Mouse (Mus musculus) frontal cortex, postnatal 14 days (tissue): ENCODE measurements around the gene Cdcp2.

ENCODE experiments used
- DNase-seq, 2 experiments: peaks; one replicate each; pipeline ENCODE4 v3.0.0; 2022; ENCODE audit warnings: low spot score in 2 of 2

The Cdcp2 gene

DNA sequence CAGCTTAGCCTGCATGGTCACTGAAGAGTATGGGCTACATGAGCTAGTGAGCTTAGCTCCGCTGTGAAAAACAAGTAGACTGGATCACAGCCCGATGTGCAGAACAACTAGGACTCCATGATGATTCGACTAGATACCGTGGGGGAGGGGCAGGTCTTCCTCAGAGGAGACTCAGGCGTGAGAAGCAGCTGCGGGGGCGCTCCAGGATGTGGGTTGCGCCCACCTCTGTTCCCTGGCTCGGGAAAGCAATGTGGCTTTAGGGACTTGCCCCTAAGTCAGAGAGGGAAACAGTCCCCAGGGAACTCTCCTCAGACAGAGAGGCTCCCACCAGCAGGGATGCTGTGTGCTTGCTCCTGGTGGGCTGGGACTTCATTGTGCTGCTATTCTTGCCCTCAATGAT lies 33.8 kb downstream of the Cdcp2 start:
- DNase-seq, result no peak

DNA sequence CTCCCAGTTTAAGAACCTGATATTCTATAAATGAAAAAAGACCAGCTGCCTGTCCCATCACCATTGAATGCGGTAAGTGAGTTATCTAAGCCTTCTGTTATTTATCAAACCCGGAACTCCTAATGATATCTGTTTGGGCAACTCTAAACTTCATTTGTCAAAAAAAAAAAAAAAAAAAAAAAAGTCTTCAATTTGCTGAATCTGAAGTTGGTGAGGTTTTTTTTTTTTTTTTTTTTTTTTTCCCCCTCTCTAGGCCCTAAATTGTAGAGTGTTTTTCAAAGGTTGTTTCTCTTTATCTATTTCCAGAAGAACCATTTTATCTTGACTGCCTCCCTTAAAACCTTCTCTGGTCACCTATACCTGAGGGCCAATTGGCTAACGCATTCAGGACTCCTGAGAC lies 38.2 kb downstream of the Cdcp2 start:
- DNase-seq, result no peak

DNA sequence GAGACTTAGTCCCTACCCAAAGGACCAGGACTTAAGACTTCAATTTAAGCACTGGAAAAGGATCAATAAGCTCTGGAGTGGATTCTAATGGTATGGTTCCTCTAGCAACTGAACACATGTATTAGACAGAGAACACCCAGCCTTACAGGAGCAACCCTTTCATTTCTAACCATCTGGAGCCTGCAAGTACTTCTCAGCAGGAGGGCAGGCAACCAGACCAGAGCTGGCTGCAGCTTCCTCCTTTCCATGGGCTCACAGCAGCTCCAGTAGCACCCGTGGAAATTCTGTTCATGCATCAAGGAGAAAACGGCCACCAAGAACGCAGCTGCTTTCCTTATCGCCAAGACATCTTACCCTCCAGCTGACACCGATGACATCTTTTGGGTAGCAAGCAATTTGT lies 39.0 kb downstream of the Cdcp2 start:
- DNase-seq, result no peak

DNA sequence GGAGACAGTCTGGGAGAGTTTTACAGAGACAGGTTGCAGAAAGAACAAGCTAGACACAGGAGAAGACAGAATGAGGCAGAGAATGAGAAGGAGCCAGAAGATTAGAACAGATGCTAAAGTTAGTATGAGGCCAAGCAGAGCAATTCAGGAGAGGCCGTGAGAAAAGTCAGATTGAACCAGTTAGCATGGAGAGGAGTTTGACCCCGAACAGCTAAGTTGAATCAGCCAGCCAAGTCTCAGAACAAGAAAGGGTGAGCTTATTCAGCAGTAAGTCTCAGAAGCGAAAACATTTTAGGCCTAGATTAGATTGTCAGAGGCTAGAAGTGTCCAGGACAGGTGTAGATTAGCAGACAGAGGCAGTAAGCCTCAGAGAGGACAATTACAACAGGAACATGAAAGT lies 39.8 kb downstream of the Cdcp2 start:
- DNase-seq, result no peak

DNA sequence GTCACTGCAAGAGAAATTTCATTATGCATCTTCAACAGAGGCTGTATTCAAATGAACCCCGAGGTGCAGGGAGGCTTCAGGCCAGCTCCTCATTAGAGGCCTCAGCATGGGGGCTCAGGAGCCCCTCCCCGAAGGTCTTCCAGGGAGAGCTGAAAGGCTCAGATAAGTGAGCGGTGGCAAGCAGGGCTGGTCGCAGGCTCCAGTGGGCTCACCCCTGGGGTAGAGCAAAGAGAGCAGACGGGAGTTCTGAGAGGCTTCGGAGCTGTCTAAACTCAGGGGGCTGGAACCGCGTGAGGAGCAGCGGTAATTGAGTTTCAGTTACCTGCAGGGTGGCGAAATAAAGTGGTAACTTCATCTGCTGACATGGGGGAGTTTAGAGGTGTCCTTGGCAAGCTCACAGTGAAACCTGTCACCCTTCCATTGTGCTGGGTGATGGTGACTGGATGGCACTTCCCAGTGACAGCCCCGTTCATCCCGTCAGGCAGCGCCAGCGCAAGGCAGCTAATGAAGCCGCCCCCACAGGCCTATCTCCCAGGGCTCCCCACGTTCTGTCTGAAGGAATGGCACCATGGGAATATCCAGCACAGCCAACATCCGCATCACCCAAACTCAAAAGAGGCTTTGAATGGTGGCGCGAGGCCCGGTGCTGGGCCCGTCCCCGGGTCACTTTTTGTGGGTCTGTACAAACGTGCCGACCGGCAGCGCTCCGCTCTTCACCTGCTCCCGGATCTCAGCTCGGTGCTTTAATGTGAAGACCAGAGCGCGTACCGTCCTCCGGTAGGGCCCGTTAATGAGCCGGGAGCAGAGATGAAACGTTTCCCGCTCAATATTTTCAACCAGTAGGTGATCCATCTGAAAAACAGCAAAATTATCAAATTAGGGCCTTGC lies 42.5 kb downstream of the Cdcp2 start:
- DNase-seq, result no peak

DNA sequence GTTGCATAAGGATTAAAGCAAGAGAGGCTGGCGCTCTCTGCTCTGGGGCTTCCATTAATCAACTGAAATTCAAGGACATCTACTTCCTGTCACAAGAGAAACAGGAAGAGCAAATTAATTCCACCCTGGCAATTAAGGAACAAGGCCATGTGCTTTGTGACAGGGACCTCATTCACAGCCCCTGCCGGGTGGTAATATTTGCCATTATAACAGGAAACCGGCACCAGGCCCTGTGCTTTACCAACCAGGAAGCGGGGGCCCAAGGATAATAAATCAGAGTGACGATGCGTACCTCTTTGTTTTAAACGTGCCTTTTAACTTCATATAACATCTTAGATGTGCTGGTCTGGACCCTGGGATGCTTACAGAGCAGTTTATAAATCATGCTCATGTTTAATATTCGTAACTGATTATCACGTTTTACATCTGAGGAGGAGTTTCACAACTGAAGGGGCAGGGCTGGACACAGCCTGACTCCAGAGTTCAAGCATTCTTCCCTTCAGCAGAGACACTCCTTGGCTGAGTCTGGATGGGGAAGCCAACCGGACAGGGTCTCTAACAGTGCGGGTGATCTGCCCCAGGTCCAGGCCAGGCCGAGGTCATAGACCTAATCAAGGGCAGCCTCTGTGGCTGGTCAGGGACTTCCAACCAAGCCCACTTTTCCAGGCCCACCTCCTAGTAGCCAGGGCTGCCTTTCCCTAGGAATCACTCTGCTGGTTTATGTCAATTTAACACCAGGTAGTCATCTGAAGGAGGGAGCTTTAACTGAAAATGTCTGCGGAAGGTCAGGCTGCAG lies 43.3 kb downstream of the Cdcp2 start:
- no peak for DNase-seq

DNA sequence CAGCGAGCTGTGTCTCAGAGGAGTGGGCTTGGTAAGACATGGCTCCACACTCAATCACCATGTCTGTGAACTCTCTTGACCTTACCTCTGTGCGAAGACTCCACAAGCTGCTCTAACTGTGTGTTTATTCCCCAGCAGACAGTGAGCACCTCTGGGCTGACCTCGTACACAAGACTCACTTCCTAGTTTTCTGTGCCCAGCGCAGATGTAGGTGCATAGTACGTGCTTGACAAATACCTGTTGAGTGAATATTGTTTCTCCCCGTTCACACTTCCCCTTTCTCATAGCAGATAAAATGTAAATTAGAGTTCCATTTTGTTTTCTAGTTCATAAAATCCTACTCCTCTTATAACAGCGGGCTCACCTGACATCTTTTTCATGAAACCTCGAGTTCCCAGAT lies 46.8 kb downstream of the Cdcp2 start:
- no peak for DNase-seq

DNA sequence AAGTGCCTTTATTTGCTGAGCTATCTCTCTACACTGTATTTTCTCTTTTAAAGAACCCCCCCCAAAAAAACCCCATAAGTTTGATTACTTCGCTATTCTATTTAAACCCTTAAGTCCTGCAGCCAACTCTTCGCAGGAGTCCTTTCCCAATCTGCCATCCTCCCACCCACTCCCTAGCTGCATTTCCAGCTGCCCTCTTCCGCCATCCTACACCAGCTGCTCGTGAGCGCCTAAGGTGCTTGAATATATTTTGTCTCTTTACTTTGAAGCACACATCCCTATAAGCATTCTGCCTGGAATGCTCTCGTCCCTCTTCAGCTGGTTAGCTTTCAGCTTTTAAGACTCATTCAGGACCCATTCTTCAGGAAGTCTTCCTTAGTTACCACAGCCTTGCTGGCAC lies 54.3 kb downstream of the Cdcp2 start:
- DNase-seq, result no peak

DNA sequence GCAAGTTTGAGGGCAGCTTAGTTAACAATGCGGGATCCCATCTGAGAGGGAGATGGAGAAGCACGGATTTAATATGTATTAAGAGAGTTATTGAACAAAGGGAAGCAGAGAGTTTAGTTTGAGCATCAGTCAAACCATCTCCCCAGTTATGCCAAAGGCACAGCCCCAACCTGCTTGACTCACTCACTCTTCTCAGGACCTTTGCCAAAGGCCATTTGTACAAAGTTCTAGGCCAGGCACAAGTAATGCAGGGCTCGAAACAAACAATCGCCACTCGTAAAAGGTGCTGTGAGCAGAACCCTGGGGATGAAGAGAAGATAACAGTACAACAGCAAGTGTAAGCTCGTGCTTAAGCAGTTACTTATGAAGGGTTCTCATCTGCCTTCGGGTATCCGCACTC lies 55.9 kb downstream of the Cdcp2 start:
- no peak for DNase-seq

DNA sequence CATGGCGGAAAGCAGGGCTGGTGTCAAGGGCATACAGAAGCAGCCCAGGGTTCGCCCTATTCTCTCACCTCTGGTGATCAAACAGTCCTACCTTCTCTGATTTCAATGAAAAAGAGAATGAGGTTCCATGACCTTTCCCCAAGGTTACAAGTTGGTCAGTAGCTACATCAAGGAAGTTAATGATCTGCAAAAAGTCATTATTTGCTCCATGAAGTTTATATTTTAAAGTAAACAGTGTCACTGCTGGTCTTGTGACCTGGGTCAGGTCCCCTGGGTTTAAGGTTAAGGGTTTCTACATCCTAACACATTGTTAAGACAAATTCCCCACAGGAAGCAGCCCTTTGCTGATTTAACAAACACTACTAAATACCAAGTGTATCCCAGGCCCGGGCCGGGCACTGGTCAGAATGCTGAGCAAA lies 60.3 kb downstream of the Cdcp2 start:
- DNase-seq, result no peak

DNA sequence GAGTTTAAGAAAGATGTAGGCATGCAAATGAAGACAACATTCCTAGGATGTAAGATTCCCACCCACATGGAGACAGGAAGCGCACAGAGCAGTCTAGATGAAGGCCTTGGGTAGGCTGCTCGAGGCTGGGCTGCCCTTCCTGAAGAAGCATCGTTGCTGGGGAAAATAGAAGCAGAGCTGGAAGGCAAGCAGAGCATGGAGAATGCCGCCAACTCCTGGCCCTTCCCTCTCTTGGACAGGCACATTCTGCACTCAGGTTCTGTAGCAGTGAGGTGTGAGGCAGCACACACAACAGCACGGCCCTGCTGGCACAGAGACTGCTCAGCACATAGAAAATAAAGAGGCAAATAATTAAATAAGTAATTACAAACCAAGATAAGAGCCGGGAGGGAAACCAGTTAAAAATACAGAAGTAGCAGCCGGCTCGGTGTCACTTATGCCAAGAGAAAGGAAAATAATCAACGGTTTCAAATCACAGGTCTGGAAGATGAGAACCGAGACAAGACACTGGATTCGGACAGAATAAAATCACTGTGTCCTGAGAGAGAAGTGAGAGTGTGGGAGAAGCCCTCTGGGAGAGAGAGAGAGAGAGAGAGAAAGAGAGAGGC lies 62.6 kb downstream of the Cdcp2 start:
- DNase-seq, result no peak

DNA sequence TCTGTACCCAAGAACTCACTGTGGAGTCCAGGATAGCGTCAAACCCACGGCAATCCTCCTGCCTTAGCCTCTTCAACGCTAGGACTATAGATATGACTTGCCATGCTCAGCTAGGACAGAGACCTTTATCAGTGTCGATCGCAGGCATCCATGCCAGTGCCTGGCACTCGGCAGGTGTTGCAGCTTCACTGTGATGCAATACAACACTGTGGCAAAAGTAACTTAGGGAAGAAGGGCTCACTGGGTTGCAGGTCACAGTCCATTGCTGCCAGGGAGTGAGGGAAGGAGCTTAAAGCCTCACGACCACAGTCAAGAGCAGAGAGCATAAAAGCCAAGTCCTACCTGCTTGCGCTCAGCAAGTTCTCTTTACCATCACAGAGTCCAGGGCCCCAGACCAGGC lies 63.5 kb downstream of the Cdcp2 start:
- no peak for DNase-seq
